Mouse (Mus musculus): Measurements from ENCODE around the gene Clec4a2.
"Not testable (repeated sequence)": the region's sequence is repeated elsewhere in the genome, so short reads cannot be mapped to it uniquely, and the experiment has no call there.

DNA sequence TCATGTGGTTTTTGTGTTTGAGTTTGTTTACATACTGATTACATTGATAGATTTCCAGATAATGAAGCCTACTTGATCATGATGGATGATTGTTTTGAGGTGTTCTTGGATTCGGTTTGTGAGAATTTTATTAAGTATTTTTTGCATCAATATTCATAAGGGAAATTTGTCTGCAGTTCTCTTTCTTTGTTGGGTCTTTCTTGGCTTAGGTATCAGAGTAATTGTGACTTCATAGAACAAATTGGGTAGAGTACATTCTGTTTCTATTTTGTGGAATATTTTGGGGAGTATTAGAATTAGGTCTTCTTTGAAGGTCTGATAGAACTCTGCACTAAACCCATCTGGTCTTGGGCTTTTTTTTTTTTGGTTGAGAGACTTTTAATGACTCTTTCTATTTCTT is at the start of gene Clec4a2:
- not testable (repeated sequence) for TF ChIP-seq CTCF, EP300 (IDR thresholded peaks at IDR 0.05; ENCODE audit: low read depth)

Data from liver, embryonic 14.5 days (tissue).